Mouse (Mus musculus) c-Kit-positive CD71-negative TER-119-negative erythroid progenitor cells, embryonic 14.5 days (primary cell): ENCODE data around the gene Ly6g6c.

Source experiments
- DNase-seq: peaks from one replicate; pipeline ENCODE4 v3.0.0-alpha.2; 2013; ENCODE audit warnings: low read depth

The Ly6g6c gene

DNA sequence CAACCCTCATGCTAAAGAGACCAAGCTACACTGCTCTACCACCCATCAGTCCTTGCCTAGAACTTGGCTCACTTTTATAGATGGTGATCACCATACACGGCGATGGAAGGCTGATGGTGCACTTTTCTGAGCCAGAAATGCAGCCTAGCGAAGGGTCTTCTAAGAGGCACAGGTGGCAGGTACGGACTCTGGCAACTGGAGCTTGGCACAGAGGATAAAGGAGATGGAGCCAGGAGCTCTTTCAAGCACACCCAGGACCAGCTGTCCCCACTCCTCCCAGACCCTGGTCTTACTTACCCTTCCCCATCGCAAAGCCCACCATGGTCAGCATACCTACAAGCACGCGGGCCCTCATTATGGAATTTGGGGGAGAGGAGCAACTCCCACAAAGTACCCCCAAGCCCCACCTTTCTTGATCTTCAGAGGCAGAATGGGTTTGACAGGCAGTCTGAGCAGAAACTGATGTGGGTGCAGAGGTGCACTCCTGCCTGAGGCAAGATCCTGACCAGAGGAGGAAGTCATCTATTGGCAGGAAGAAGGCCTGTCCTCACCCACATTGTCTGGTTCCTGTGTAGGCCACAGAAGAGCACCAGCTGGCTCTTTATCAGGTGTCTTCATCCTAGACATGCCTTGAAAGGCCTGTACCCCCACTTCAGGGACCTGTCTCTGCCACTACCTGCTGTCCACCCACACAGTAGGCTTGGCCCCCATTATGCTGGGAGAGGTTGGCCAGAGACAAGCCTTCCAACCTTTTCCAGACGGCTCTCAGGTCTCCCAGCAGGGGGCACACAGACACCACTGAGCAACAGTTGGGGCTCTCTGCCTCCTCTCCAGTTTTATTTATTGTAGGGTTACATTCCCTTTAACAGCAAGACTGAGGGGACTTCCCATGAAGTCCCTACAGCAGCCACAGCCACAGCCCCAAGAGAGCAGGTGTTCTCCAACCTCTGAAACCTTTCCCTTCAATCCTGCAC, 50.1 kb downstream of the Ly6g6c start, which contains the start of gene Ly6g5b:
TSS of gene Ly6g5b (minus strand) at position 383 of the 974 bp plus-strand sequence.
- no peak for DNase-seq
